Mouse (Mus musculus) myocyte (in vitro differentiated cells): ENCODE data around the gene Gm49450. TPM values are rescaled to one million over a fixed set of nuclear protein-coding genes. Genes with fewer than 3 reads are reported as not detected.
A peak's percentile ranks its signal among the peaks of the same experiment; 100 is the strongest.

Experiments used
- H3K27me3 ChIP-seq: one replicate; pipeline ENCODE4 v1.6.1; 2011; ENCODE audit not compliant: control insufficient read depth, insufficient read depth, insufficient read length
- H3K36me3 ChIP-seq: one replicate; pipeline ENCODE4 v1.6.1; 2011; ENCODE audit not compliant: control insufficient read depth, insufficient read depth
- H3K4me2 ChIP-seq: one replicate; pipeline ENCODE4 v1.6.1; 2011; ENCODE audit warnings: low read depth, control low read depth
- H3K4me3 ChIP-seq: one replicate; pipeline ENCODE4 v1.5.1; 2011; ENCODE audit warnings: mild to moderate bottlenecking, control low read depth, moderate library complexity
- H3K79me2 ChIP-seq: one replicate; pipeline ENCODE4 v1.6.1; 2011; ENCODE audit not compliant: control insufficient read depth, insufficient read depth
- H3ac ChIP-seq: one replicate; pipeline ENCODE4 v1.6.1; 2011; ENCODE audit not compliant: control insufficient read depth, insufficient read length
- CEBPB ChIP-seq: IDR thresholded peaks from 2 replicates; pipeline ENCODE4 v1.6.1; 2011; ENCODE audit warnings: mild to moderate bottlenecking, moderate library complexity; ENCODE audit not compliant: poor library complexity, insufficient read depth, severe bottlenecking
- E2F4 ChIP-seq: IDR thresholded peaks from one replicate; pipeline ENCODE4 v1.6.1; 2011; ENCODE audit warnings: mild to moderate bottlenecking, control low read depth, moderate library complexity; ENCODE audit not compliant: insufficient read depth
- MAX ChIP-seq: IDR thresholded peaks from one replicate; pipeline ENCODE4 v1.6.1; 2011; ENCODE audit warnings: low read depth, mild to moderate bottlenecking, control low read depth
- MYOD1 ChIP-seq, 3 experiments: IDR thresholded peaks; one replicate each; pipeline ENCODE4 v1.6.1; 2011; ENCODE audit warnings: control low read depth in 2 of 3, low read depth in 2 of 3, mild to moderate bottlenecking in 2 of 3, moderate library complexity in 1 of 3; ENCODE audit not compliant: insufficient read length in 2 of 3, control insufficient read depth in 1 of 3
- MYOG ChIP-seq, 3 experiments: IDR thresholded peaks; one replicate each; pipeline ENCODE4 v1.6.1; 2011; ENCODE audit warnings: control low read depth in 2 of 3, low read depth in 2 of 3, mild to moderate bottlenecking in 2 of 3; ENCODE audit not compliant: insufficient read length in 2 of 3, control insufficient read depth in 1 of 3, insufficient read depth in 1 of 3
- POLR2A ChIP-seq: IDR thresholded peaks from one replicate; pipeline ENCODE4 v1.6.1; 2011; ENCODE audit warnings: low read depth, mild to moderate bottlenecking, control low read depth, moderate library complexity; ENCODE audit not compliant: insufficient read length
- POLR2AphosphoS2 ChIP-seq: IDR thresholded peaks from one replicate; pipeline ENCODE4 v1.6.1; 2011; ENCODE audit warnings: low read depth, control low read depth; ENCODE audit not compliant: insufficient read length
- REST ChIP-seq: IDR thresholded peaks from one replicate; pipeline ENCODE4 v1.6.1; 2011; ENCODE audit warnings: mild to moderate bottlenecking, control low read depth, moderate library complexity; ENCODE audit not compliant: insufficient read depth, insufficient read length
- SRF ChIP-seq: IDR thresholded peaks from one replicate; pipeline ENCODE4 v1.6.1; 2011; ENCODE audit warnings: low read depth; ENCODE audit not compliant: control insufficient read depth, insufficient read length
- TCF12 ChIP-seq: IDR thresholded peaks from one replicate; pipeline ENCODE4 v1.6.1; 2011; ENCODE audit warnings: mild to moderate bottlenecking, control low read depth; ENCODE audit not compliant: poor library complexity, insufficient read depth, severe bottlenecking
- TCF3 ChIP-seq: IDR thresholded peaks from one replicate; pipeline ENCODE4 v1.6.1; 2011; ENCODE audit warnings: low read depth, control low read depth; ENCODE audit not compliant: insufficient read length
- USF1 ChIP-seq: IDR thresholded peaks from one replicate; pipeline ENCODE4 v1.6.1; 2011; ENCODE audit warnings: low read depth, mild to moderate bottlenecking, control low read depth, moderate library complexity
- polyA plus RNA-seq: library from polyadenylated mRNA; unstranded; fragments of >200 nt; fragmentation: generic; extraction: Trizol; gene quantifications from one replicate; pipeline ENCODE4 v1.2.1, GENCODE M21; 2012; ENCODE audit warnings: missing spikeins

Gm49450 gene
- polyA plus RNA-seq, 1 experiment, result 0.84 TPM

- no peaks in the 10 kb centered on the region for H3K79me2 ChIP-seq
- TF ChIP-seq MAX (peak; percentile 39), POLR2AphosphoS2 (peak; percentile 99), TCF12 (no peak), MYOG (IDR thresholded peaks at IDR 0.05; ENCODE audit: control insufficient read depth in 1 of 3, insufficient read depth in 1 of 3, insufficient read length in 2 of 3, low read depth in 2 of 3) (peak in 2 of 3 experiments; percentile 18 to 80), E2F4 (no peak), MYOD1 (IDR thresholded peaks at IDR 0.05; ENCODE audit: control insufficient read depth in 1 of 3, insufficient read length in 2 of 3, low read depth in 2 of 3) (peak in 1 of 3 experiments; percentile 65), REST (peak; percentile 17), POLR2A (peak; percentile 77), SRF (peak; percentile 86), CEBPB (peak; percentile 88), TCF3 (peak; percentile 9), USF1 (no peak)
- peak overlapping the region; percentile 99 for H3K4me2 ChIP-seq
- H3ac ChIP-seq, result peak overlapping the region; percentile 42
- no peaks in the 10 kb centered on the region for H3K36me3 ChIP-seq
- peak overlapping the region; percentile 34 for H3K4me3 ChIP-seq
- no peaks in the 10 kb centered on the region for H3K27me3 ChIP-seq
These were observed 39.9 kb upstream of the Gm49450 start for GRCm38 (mm10) chr15:98993093-98993793.

GRCm38 (mm10) chr15:98992086-98992912 lies 38.9 kb upstream of the Gm49450 start:
- Histone ChIP-seq H3K36me3 (no peaks in the 10 kb centered on the region), H3K27me3 (no peaks in the 10 kb centered on the region), H3K4me2 (peak overlapping the region; percentile 99), H3K79me2 (no peaks in the 10 kb centered on the region), H3K4me3 (peak overlapping the region; percentile 34), H3ac (peak overlapping the region; percentile 42)
- TF ChIP-seq E2F4 (no peak), POLR2A (peak; percentile 57), CEBPB (no peak), POLR2AphosphoS2 (peak; percentile 72), TCF3 (no peak), MYOD1 (IDR thresholded peaks at IDR 0.05; ENCODE audit: control insufficient read depth in 1 of 3, insufficient read length in 2 of 3, low read depth in 2 of 3) (peak in 1 of 3 experiments; percentile 25), REST (no peak), MYOG (IDR thresholded peaks at IDR 0.05; ENCODE audit: control insufficient read depth in 1 of 3, insufficient read depth in 1 of 3, insufficient read length in 2 of 3, low read depth in 2 of 3) (no peak), MAX (no peak)

GRCm38 (mm10) chr15:98991540-98992050 lies 38.2 kb upstream of the Gm49450 start:
- Histone ChIP-seq H3K79me2 (no peaks in the 10 kb centered on the region), H3K27me3 (no peaks in the 10 kb centered on the region), H3K4me2 (peak overlapping the region; percentile 99), H3K36me3 (no peaks in the 10 kb centered on the region), H3ac (no peak overlapping the region), H3K4me3 (peak overlapping the region; percentile 34)
- TF ChIP-seq MAX (no peak), TCF12 (no peak), MYOG (IDR thresholded peaks at IDR 0.05; ENCODE audit: control insufficient read depth in 1 of 3, insufficient read depth in 1 of 3, insufficient read length in 2 of 3, low read depth in 2 of 3) (no peak), MYOD1 (IDR thresholded peaks at IDR 0.05; ENCODE audit: control insufficient read depth in 1 of 3, insufficient read length in 2 of 3, low read depth in 2 of 3) (no peak), USF1 (no peak), TCF3 (no peak), POLR2AphosphoS2 (no peak), SRF (no peak), E2F4 (no peak), REST (no peak), CEBPB (no peak), POLR2A (no peak)

GRCm38 (mm10) chr15:98990669-98991539 lies 37.6 kb upstream of the Gm49450 start:
- Histone ChIP-seq H3K4me2 (peak overlapping the region; percentile 99), H3K79me2 (no peaks in the 10 kb centered on the region), H3K27me3 (no peaks in the 10 kb centered on the region), H3K4me3 (no peak overlapping the region), H3ac (no peak overlapping the region), H3K36me3 (no peaks in the 10 kb centered on the region)
- no peak for TF ChIP-seq REST
- TF ChIP-seq TCF12, result no peak
- no peak for TF ChIP-seq MYOD1 (IDR thresholded peaks at IDR 0.05; ENCODE audit: control insufficient read depth in 1 of 3, insufficient read length in 2 of 3, low read depth in 2 of 3)
- no peak for TF ChIP-seq MAX
- TF ChIP-seq MYOG (IDR thresholded peaks at IDR 0.05; ENCODE audit: control insufficient read depth in 1 of 3, insufficient read depth in 1 of 3, insufficient read length in 2 of 3, low read depth in 2 of 3), result no peak
- TF ChIP-seq SRF, result no peak
- no peak for TF ChIP-seq E2F4
- no peak for TF ChIP-seq POLR2AphosphoS2
- TF ChIP-seq CEBPB, result no peak
- no peak for TF ChIP-seq USF1
- no peak for TF ChIP-seq TCF3
- no peak for TF ChIP-seq POLR2A
